Mouse (Mus musculus): ENCODE measurements around the gene Lipm.

Gene Lipm

DNA sequence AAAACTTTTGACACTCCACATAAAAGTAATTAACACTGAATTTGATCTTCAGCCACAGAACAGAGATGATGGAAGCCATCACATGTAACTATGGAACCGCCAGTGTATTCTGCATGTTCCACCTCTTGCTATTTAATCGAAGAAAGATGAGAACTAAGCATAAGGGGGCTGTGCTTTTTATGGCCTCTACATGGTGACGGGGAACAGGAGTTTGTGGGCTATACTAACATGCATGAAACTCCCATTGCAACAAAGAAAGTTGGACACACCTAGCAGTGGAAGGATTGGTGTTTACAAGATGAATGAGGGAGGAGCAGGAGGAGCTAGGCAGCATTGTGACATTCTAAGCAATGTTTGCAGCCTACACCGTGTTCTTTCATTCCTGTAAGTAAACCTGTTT, at the start of gene Lipm:
Gene Lipm, plus strand, starts transcription at position 301 of the 400 bp plus-strand sequence.
- DNase-seq, result no peak

DNA sequence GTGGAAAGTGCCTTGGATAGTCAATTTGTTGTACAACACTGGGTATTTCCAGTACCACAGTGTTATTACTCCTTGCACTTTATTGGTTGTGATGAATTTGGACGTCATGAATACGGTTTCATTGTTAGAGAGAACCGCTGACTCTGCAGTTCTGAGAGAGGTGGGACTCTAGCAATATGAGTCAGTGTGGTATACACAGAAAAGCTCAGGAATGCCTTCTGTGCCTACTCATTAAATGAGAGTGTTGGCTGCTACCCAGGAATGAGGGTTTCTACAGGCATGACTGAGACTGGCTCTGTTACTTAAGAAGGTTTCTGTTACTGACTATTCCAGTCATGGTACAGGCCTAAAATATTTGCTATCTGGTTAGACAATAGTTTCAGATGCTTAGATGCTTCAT, 49.2 kb upstream of the Lipm start:
- no peak for DNase-seq

- DNase-seq, result no peak
Observed at GRCm38 (mm10) chr19:34063547-34063946, 37.2 kb upstream of the Lipm start.

- no peak for DNase-seq
Observed at GRCm38 (mm10) chr19:34064059-34064458, 36.7 kb upstream of the Lipm start.

DNA sequence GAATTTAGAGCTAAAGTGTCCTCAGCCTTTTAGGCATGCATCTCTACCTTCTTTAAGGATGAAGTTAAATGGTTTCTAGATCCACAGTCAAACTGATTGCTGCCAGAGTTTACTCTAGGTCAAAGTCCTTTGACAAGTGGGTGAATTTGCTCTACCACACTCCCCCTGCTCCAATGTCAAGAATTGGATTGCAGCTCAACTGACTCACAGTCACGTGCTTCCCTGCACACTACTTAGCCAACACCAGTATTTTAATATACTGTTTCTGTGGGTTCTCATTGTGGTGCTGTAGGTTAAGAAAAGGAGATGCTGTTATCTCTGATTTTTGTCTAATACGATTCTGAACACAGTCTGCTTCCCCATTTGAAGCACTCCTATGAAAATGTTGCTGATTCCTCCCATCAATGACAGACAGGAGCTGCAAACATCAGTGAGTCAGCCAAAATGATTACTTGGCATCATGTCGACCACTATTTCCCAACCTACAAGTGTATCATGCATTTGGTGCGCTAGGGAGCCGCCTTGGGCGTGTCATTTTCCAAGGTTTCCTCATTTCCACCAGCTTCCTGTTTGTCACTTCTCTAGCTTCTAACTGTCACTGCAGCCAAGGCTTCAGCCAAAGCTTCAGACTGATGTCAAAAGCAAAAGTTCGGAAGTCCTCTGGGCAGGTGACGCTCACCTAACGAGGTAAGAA, 33.8 kb upstream of the Lipm start, which contains the start of gene Lipn:
Gene Lipn, plus strand, starts transcription at position 580 of the 694 bp plus-strand sequence.
- DNase-seq, result no peak

DNA sequence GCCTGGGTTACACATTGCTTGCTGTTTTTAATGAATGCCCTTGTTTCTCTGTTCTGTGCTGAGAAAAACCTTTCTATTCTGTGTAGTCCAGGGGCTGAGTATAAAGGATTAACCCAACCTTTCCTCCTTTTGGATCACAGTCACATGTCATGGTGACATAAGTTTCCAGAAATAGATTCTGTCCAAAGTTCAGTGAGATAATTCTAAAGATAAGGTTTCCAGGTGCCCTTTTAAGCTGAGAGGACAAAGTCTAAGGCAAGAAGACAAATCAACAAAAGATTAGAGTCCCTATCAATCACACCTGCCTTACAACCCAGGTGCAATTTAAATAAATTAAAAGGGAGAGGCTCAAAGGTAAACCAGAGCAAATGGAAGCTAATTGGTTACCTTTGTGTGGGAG, 26.5 kb upstream of the Lipm start:
- no peak for DNase-seq

DNA sequence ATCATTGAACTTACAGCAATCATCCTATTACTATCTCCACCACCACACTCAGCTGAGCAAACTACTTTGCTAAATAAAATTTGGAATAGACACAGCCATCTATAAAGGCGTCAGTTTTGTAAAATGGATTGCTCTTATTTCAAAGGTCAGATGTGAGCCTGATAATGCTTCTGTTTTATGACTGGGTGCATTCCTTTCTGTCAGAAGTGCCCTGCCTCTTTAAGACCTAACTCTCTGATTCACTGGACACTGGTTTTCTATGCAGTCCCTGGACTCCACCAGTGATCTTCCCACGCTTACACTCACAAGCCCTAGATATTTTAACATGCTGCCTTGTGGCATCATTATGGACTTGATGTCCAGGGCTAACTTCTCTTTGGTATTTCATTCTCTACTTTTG, 22.6 kb upstream of the Lipm start:
- no peak for DNase-seq

- DNase-seq, result no peak
Observed at GRCm38 (mm10) chr19:34089011-34089680, 11.6 kb upstream of the Lipm start.

DNA sequence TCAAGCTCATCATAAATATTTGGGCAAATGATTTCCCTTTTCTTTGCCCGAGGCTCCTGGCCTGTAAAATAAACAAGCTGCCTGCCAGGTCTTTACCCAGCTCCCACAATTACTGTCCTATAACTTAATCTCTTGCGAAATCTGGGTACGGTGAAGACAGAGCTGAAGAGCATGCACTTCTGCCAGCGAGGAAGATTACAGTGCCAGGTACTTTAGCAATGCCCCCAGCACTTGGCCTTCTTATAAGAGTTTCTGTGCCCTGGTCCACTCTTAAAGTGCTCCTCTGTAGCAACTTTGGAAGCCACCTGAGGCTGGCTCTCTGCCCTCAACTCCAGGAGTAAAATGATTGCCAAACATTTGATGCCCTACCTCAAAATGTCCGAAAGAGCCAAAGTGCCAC, 5.4 kb upstream of the Lipm start:
- DNase-seq, result no peak

GRCm38 (mm10) chr19:34096228-34096627, 4.5 kb upstream of the Lipm start:
- DNase-seq, result no peak

GRCm38 (mm10) chr19:34101888-34102287, 1.2 kb downstream of the Lipm start:
- no peak for DNase-seq

DNA sequence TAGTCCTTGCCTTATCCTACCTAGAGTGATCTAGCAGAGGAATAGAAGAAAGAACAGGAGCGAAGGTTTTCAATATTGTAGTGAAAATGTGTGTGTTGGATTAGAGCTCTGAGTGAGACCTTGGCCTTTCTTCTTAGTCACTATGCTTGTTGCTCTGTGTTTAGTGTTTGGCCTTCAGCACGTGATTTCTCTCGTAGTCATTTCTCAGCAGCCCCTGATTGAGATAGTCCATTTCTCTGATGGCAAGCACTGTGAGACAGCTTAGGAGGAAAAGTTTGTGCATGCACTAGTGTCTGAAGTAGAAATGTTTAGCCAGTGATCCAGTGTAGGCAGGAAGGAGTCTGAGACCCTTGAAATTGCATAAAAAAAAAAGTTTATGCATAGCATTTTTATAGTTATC, 4.1 kb downstream of the Lipm start:
- no peak for DNase-seq

- no peak for DNase-seq
Observed at GRCm38 (mm10) chr19:34119102-34119501, 18.4 kb downstream of the Lipm start.

DNA sequence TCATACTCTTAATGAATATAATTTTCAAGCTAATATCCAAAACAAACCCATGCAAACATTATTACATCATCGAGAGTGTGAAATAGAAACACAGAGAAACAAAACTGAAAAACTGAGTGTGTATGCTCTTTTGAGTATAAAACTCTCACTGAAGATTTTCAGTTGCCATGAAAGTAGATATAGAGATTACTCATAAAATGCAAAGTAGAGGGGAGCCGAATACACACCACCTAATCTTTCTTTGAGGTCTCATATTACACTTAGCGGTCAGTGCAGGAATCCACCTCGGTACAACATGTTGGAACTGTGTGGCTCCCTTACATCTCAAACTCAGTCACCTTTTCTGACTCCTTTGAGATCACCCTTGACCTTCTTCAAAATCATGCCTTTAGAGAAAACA, 18.9 kb downstream of the Lipm start:
- no peak for DNase-seq

- no peak for DNase-seq
Observed at GRCm38 (mm10) chr19:34120107-34120731, 19.5 kb downstream of the Lipm start.

DNA sequence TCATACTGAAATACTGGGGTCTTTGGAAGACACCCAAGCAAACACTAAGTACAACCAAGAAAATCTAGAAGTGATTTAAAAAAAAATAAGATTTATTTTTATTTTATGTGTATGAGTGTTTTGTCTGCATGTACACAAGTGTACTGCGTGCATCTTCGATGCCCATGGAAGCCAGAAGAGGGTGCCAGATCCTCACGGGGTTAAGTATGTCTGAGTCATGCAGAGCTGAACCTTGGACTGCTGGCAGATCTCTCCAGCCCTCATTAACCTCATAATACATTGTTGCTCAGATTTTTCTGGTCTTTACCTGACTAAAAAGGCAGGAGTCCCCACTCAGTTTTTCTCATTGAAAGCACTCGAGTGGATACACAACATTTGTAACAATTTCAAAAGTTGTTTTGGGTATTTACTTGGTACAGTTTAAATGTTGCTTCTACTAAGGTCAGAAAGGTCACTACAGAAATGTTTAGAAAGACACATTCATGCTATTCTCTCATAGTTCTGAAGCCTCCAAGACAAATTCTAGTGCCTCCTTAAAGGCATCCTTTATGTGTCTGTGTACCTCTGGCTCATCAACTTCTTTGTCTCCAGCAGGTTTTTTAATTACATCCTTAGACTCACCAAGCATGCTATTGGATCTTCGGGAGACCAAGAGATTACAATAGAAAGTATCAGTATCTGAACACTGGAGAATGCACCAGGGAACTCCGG, 38.1 kb downstream of the Lipm start:
- DNase-seq, result no peak

- no peak for DNase-seq
Observed at GRCm38 (mm10) chr19:34139431-34140046, 38.8 kb downstream of the Lipm start.

GRCm38 (mm10) chr19:34148421-34148820, 47.7 kb downstream of the Lipm start:
- DNase-seq, result no peak

- peak; percentile 23 for DNase-seq
Observed at GRCm38 (mm10) chr19:34151909-34152308, 51.2 kb downstream of the Lipm start.

DNA sequence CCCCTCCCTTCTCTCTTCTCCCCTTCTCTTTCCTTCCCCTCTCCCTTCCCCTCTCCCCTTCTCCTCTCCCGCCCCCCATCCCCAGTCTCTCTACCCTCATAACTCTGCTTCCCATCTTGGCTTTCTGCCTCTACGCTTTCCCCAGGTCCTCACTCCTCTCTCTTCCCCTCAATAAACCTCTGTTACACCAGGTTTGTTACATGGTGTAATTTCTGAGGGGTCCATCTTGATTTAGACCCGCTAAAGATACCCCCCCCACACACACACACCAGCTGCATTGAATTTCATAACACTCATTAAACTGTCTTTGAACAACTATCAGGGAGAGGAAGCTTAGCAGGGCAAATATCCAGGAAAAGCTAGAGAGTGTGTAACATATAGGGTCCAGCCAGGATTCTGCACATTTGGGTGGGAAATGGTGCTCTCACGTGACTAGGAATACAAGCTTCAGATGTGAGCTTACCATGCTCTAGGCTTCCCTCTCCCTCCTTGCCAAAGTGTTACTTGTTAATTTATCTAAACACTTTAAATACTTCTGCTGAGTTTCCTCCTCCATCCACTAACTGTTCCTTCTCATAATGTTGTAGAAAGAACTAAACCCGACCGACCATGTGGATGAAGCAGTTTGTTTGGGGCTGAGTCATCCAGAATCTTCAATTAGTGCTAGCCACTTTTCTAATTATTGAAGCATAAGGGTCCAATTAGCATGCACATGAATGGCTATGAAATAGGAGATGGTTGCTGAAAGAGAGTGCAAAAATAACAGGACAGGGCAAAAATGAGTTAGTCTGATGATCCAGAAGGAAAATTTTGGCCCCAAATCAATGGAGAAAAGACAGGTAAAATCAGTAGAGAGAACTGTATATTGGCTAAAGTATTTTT, 52.8 kb downstream of the Lipm start:
- no peak for DNase-seq

DNA sequence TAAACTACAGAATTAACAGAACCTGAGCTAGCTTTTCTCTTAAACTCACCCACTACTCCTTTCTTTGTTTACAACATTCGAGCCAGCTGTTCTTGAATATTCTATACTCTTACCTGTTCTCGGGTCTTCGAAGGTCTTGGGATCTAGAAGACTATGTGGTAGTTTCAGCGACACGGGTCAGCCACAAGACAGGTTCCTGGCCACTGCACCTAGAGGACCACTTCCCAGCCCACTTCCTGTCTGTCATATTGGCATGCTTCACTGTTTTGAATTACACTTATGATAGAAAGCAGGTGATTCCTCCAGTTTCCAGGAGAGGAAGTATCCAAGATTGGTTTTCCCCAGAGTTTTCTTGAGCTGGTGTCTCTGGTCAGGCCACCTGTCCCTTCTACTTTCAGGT, 62.0 kb downstream of the Lipm start:
- DNase-seq, result no peak

- DNase-seq, result no peak
Observed at GRCm38 (mm10) chr19:34165891-34166290, 65.2 kb downstream of the Lipm start, which contains the start of gene Ankrd22. Gene Ankrd22, minus strand, starts transcription at chr19:34166053.
